Mouse (Mus musculus): ENCODE data around the gene Deaf1. TPM values are rescaled to one million over a fixed set of nuclear protein-coding genes. Genes with fewer than 3 reads are reported as not detected.
A peak's percentile ranks its signal among the peaks of the same experiment; 100 is the strongest.

Deaf1 gene
- total and polyA plus RNA-seq, 2 experiments from 2014 or later = 289 to 291 TPM

- H3K4me1 ChIP-seq (ENCODE audit: insufficient read depth, low read length) = peaks cover 11% of the 10 kb centered on the region; the same call in 1 of the 2 replicates
- no peak for TF ChIP-seq CTCF (IDR thresholded peaks at IDR 0.05)
- H3K9ac ChIP-seq (replicated peaks; ENCODE audit: low read length, poor library complexity, severe bottlenecking) = peak overlapping the region; percentile 89
- H3K9me3 ChIP-seq (ENCODE audit: low read length) = no peaks in the 10 kb centered on the region
- peak overlapping the region; percentile 99 for H3K4me2 ChIP-seq (ENCODE audit: low read depth, low read length, poor library complexity, severe bottlenecking)
- no peak; the same call in 1 of the 2 replicates for ATAC-seq (ENCODE audit: low FRiP score)
- peak overlapping the region; percentile 65 for H3K4me3 ChIP-seq (ENCODE audit: low read depth, low read length)
- H3K36me3 ChIP-seq (ENCODE audit: insufficient read depth, low read length) = peaks cover 4% of the 10 kb centered on the region; the same call in 1 of the 2 replicates
- no peak for DNase-seq (ENCODE audit: low spot score)
- H3K27ac ChIP-seq (ENCODE audit: low read depth, low read length) = peak overlapping the region; percentile 100
- WGBS = 16% methylated on average over 24 of the region's 24 CpGs
- H3K27me3 ChIP-seq (ENCODE audit: insufficient read depth, low read length) = no peaks in the 10 kb centered on the region
These were observed 992 bp upstream of the Deaf1 start for GRCm38 (mm10) chr7:141328373-141328990.

GRCm38 (mm10) chr7:141326546-141327446, 694 bp downstream of the Deaf1 start:
- peak overlapping the region; percentile 65 for H3K4me3 ChIP-seq (ENCODE audit: low read depth, low read length)
- TF ChIP-seq CTCF (IDR thresholded peaks at IDR 0.05) = no peak
- ATAC-seq (ENCODE audit: low FRiP score) (peak; percentile 33; the same call in 1 of the 2 replicates), DNase-seq (ENCODE audit: low spot score) (no peak)
- peak overlapping the region; percentile 99 for H3K4me2 ChIP-seq (ENCODE audit: low read depth, low read length, poor library complexity, severe bottlenecking)
- H3K9me3 ChIP-seq (ENCODE audit: low read length) = no peaks in the 10 kb centered on the region
- peak overlapping the region; percentile 89 for H3K9ac ChIP-seq (replicated peaks; ENCODE audit: low read length, poor library complexity, severe bottlenecking)
- peak overlapping the region; percentile 100 for H3K27ac ChIP-seq (ENCODE audit: low read depth, low read length)
- peaks cover 17% of the 10 kb centered on the region for H3K36me3 ChIP-seq (ENCODE audit: insufficient read depth, low read length)
- 3% methylated on average over 32 of the region's 35 CpGs for WGBS
- no peaks in the 10 kb centered on the region for H3K27me3 ChIP-seq (ENCODE audit: insufficient read depth, low read length)
- peaks cover 11% of the 10 kb centered on the region; the same call in 1 of the 2 replicates for H3K4me1 ChIP-seq (ENCODE audit: insufficient read depth, low read length)

GRCm38 (mm10) chr7:141324686-141325085, 2.8 kb downstream of the Deaf1 start:
- WGBS = 77% methylated on average over 1 of the region's 1 CpGs
- H3K9me3 ChIP-seq (ENCODE audit: low read length) = no peaks in the 10 kb centered on the region
- ATAC-seq (ENCODE audit: low FRiP score) = no peak
- no peak overlapping the region for H3K27ac ChIP-seq (ENCODE audit: low read depth, low read length)
- H3K4me1 ChIP-seq (ENCODE audit: insufficient read depth, low read length) = peaks cover 11% of the 10 kb centered on the region; the same call in 1 of the 2 replicates
- H3K36me3 ChIP-seq (ENCODE audit: insufficient read depth, low read length) = peaks cover 32% of the 10 kb centered on the region
- no peak for DNase-seq (ENCODE audit: low spot score)
- TF ChIP-seq CTCF (IDR thresholded peaks at IDR 0.05) = no peak
- H3K9ac ChIP-seq (replicated peaks; ENCODE audit: low read length, poor library complexity, severe bottlenecking) = no peak overlapping the region; the same call in 1 of the 2 replicates
- H3K4me3 ChIP-seq (ENCODE audit: low read depth, low read length) = no peak overlapping the region
- no peaks in the 10 kb centered on the region for H3K27me3 ChIP-seq (ENCODE audit: insufficient read depth, low read length)
- H3K4me2 ChIP-seq (ENCODE audit: low read depth, low read length, poor library complexity, severe bottlenecking) = peak overlapping the region; percentile 2; the same call in 1 of the 2 replicates

DNA sequence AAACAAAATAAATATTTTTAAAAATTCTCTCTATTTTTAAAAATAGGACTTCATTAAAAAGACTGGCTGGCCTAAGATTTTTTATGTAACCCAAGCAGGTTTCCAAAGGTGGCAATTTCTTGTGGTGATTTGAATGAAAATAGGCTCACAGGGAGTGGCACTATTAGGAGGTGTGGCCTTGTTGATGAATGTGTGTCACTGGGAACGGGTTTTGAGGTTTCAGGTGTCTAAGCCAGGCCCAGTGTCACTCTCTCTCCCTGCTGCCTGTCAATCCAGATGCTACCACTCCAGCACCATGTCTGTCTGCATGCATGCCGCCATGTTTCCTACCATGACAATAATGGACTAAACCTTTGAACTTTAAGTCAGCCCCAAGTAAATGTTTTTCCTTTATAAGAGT, 8.0 kb downstream of the Deaf1 start:
- 76% methylated on average over 2 of the region's 2 CpGs for WGBS
- Histone ChIP-seq H3K9ac (replicated peaks; ENCODE audit: low read length, poor library complexity, severe bottlenecking) (no peak overlapping the region), H3K36me3 (ENCODE audit: insufficient read depth, low read length) (peaks cover 71% of the 10 kb centered on the region), H3K27ac (ENCODE audit: low read depth, low read length) (no peak overlapping the region), H3K9me3 (ENCODE audit: low read length) (no peaks in the 10 kb centered on the region), H3K27me3 (ENCODE audit: insufficient read depth, low read length) (no peaks in the 10 kb centered on the region), H3K4me1 (ENCODE audit: insufficient read depth, low read length) (no peaks in the 10 kb centered on the region), H3K4me2 (ENCODE audit: low read depth, low read length, poor library complexity, severe bottlenecking) (no peak overlapping the region), H3K4me3 (ENCODE audit: low read depth, low read length) (no peak overlapping the region)
- TF ChIP-seq CTCF (IDR thresholded peaks at IDR 0.05) = no peak
- no peak for ATAC-seq (ENCODE audit: low FRiP score)
- no peak for DNase-seq (ENCODE audit: low spot score)

- no peak overlapping the region for H3K9ac ChIP-seq (replicated peaks; ENCODE audit: low read length, poor library complexity, severe bottlenecking)
- ATAC-seq (ENCODE audit: low FRiP score) (no peak), DNase-seq (ENCODE audit: low spot score) (no peak)
- no peaks in the 10 kb centered on the region for H3K27me3 ChIP-seq (ENCODE audit: insufficient read depth, low read length)
- H3K4me1 ChIP-seq (ENCODE audit: insufficient read depth, low read length) = no peaks in the 10 kb centered on the region
- WGBS = 79% methylated on average over 1 of the region's 1 CpGs
- H3K9me3 ChIP-seq (ENCODE audit: low read length) = no peaks in the 10 kb centered on the region
- no peak overlapping the region for H3K27ac ChIP-seq (ENCODE audit: low read depth, low read length)
- peaks cover 78% of the 10 kb centered on the region for H3K36me3 ChIP-seq (ENCODE audit: insufficient read depth, low read length)
- H3K4me3 ChIP-seq (ENCODE audit: low read depth, low read length) = no peak overlapping the region
- TF ChIP-seq CTCF (IDR thresholded peaks at IDR 0.05) = no peak
- no peak overlapping the region for H3K4me2 ChIP-seq (ENCODE audit: low read depth, low read length, poor library complexity, severe bottlenecking)
These were observed 9.8 kb downstream of the Deaf1 start for GRCm38 (mm10) chr7:141317619-141318132.

Data from midbrain, postnatal 0 days (tissue).